Mouse (Mus musculus) induced T-regulatory cell, adult 2 months (primary cell): ENCODE measurements around the gene Ctsf.
"Not testable (repeated sequence)": the region's sequence is repeated elsewhere in the genome, so short reads cannot be mapped to it uniquely, and the experiment has no call there.

Experiments used
- DNase-seq: peaks from one replicate; pipeline ENCODE4 v3.0.0-alpha.2; 2012; ENCODE audit warnings: low read depth

The Ctsf gene

DNA sequence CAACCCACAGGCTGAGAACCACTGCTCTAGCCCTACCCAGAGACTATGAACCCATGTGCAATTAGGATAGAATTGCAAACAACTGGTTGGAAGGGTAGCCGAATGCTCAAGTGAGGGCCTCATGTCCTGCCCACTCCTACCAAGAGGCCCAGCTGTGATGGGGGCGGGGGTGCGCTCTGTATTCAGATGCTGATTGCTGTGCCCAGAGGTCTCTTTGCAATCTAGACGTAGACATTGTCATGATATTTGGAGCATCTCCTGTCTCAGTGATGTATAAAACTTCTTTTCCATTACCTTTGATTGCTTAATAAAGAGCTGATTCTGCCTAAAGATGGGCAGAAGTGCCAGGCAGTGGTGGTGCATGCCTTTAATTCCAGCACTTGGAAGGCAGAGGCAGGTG lies 5.1 kb upstream of the Ctsf start:
- no peak for DNase-seq

- DNase-seq, result no peak
Observed at GRCm38 (mm10) chr19:4850281-4850680, 4.6 kb upstream of the Ctsf start.

GRCm38 (mm10) chr19:4855470-4855820 lies 515 bp downstream of the Ctsf start:
- no peak for DNase-seq

DNA sequence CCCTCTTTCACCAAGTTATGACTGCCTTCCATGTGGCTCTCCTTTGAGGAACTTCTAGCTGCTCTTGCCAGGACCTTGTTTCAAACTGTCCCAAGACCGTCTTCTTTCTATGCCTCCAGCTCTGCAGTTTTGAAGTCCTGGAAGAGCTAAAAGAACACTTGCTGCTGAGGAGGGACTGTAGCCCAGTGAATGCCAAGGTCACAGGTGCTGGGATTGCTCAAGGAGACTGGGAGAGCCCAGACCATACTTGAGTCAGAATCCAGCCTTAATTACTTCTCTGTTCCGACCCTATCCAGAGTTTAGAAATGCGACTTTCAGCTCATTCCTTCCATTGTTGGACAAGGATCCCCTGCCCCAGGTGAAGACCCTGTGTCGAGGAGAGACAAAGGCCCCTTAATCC lies 1.0 kb downstream of the Ctsf start:
- DNase-seq, result no peak

- no peak for DNase-seq
Observed at GRCm38 (mm10) chr19:4859081-4859480, 4.2 kb downstream of the Ctsf start.

DNA sequence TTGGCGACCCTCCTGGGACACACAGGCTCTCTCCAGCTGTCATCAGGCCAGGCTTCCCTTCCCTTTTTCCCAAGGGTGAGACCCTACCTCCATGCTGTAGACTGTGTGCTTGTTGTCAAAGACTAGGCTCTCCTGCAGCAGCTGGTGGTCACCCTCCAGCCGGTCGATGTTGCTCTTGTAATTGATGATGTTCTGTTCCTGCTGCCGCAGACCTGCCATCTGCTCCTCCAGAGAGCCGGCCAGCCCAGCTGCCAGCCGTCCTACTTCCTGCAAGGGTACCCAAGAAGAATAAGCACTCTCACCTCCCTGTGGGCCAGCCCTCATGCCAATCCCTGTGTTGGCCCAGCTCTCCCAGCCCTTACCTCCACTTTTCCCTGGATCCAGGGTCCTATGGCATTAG lies 8.1 kb downstream of the Ctsf start:
- DNase-seq, result no peak

DNA sequence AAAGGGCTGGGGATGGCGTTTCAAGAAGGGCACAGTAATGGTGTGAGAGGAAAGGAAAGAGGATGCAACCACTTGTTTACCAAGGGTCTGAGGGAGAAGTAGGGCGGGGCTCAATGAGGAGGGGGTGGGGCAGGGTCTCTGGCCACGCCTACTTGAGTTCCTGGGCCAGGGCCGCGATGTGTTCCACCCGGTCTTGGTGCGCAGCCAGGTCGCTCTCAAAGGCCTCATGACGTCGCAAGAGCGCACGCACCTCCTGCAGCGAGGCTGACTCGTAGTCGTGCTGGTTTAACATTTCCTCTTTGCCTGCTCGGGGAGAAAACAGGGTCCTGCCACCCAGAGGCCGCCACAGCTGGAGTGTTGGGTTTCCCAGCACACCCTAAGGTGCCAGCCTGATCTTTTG lies 10.2 kb downstream of the Ctsf start:
- DNase-seq, result peak; percentile 62

- not testable (repeated sequence) for DNase-seq
Observed at GRCm38 (mm10) chr19:4874613-4875012, 19.7 kb downstream of the Ctsf start.

DNA sequence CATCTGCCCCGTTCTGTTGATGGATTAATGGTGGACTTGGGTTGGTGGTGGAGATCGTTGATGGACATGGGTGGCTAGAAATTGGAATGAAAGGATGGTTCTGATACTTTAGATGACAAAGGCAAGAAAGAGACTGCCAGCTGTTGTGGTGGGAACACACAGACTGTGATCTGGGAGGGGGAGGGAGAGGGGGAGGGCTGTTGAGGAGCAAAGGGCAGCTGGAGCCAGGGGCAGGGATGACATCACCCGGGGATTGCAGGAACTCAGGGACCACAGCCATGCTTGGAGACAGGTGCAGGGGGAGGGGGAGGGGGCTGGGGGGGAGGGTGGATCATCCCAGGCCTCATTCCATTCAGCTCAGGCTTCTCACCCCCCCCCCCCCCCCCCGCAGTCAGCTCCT lies 21.3 kb downstream of the Ctsf start:
- DNase-seq, result no peak

GRCm38 (mm10) chr19:4876755-4877154 lies 21.8 kb downstream of the Ctsf start:
- DNase-seq, result no peak

- no peak for DNase-seq
Observed at GRCm38 (mm10) chr19:4877785-4878184, 22.9 kb downstream of the Ctsf start, which contains the start of gene Actn3. TSS of gene Actn3 (minus strand) at chr19:4877909.

GRCm38 (mm10) chr19:4878405-4879323 lies 23.7 kb downstream of the Ctsf start, which contains the start of gene Zdhhc24:
TSS of gene Zdhhc24 (plus strand) at chr19:4878668.
- DNase-seq, result peak; percentile 97

DNA sequence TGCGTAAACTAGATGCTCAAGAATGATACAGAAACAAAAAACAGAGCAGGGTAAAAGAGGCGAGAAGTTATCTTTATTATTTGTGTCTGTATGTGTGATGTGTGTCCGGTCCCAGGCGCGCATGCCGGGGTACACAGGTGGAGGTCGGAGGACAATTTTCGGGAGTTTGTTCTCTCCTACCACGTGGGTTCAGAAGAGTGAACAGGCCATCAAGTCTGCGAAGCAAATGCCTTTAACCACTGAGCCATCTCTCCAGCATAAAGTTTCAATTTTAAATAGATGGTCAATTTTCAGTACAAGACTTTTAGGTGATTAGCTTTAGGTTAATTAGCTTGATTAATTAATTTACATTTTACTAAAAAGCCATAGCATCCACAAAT lies 24.4 kb downstream of the Ctsf start:
- no peak for DNase-seq

DNA sequence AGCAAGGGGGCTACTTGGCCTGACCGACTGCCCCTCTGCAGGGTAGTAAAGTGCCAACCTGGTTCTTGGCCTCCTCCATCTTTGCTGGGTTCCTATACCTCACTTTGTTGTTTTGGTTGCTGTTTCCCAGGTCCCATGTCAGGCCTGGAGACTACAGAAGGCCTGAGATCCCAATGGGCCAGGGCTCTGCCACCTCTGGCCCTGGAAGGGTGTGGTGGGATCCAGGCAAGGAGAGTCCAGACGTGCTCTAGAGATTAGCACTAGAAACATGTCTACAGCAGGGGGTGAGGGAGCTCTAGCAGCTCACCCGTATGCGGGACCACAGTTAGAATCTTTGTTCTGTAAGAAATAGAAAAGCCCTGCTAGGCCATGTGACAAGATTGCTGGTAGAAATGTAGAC lies 29.0 kb downstream of the Ctsf start:
- DNase-seq, result no peak

GRCm38 (mm10) chr19:4889791-4890190 lies 34.9 kb downstream of the Ctsf start:
- no peak for DNase-seq

- no peak for DNase-seq
Observed at GRCm38 (mm10) chr19:4891798-4892197, 36.9 kb downstream of the Ctsf start.

- no peak for DNase-seq
Observed at GRCm38 (mm10) chr19:4896780-4897520, 42.0 kb downstream of the Ctsf start.

DNA sequence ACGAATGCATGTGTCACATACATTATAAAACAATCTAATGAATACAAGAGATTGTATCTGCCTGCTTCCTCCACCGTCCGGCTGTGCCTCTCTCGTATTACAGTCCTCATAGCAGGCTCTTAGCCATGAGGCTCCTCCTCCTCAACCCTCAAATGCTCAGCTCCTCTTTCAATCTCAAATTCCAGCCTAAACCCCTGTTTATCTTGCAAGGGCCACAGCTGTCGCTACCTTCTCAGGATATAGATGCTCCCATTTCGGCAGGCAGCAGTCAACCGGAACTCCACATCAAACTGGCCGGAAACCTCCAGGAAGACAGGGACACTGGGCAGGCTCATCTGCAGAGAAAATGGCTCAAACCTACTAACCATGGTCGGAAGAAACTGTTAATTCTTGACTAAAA lies 44.0 kb downstream of the Ctsf start:
- no peak for DNase-seq

GRCm38 (mm10) chr19:4899888-4900287 lies 45.0 kb downstream of the Ctsf start:
- DNase-seq, result no peak

DNA sequence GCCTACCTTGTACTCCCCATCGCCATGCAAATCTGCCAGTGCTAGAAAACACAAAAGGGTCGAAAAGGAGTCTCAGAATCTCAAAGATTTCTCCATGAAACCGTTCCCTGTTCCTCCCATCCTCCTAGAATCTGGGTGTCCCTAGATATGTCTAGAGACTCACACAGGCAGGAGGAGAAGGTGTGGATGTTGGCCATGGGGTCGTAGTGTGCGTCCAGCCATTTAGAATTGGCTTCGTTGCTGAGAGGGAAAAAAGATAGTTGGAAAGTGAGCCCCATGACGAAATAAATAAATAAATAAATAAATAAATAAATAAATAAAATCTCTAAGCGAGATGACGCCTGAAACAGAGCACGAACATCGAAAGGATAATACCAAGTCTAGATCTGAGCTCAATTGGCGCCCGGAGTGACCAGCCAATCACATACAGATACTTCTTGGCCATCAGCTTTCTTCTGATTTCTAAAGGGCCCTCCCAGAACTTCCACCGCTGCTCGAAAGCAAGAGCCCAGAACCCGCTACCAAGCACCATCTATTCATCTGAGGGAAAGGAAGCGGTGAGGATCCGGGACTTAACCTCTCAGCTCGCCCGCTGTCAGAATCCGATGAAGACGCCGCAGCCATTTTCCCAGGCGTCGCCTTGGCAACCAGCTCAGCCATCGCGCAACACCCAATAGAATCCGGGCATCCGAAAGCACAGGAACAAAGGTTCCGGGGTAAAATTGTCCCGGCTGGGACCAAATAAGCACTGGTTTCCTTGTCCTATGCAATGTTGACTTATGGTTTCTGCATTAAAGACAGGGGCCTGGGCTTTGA lies 51.3 kb downstream of the Ctsf start, which contains the start of gene Bbs1:
Bbs1 (minus strand) TSS at position 650 of the 816 bp plus-strand sequence.
- peak; percentile 91 for DNase-seq

DNA sequence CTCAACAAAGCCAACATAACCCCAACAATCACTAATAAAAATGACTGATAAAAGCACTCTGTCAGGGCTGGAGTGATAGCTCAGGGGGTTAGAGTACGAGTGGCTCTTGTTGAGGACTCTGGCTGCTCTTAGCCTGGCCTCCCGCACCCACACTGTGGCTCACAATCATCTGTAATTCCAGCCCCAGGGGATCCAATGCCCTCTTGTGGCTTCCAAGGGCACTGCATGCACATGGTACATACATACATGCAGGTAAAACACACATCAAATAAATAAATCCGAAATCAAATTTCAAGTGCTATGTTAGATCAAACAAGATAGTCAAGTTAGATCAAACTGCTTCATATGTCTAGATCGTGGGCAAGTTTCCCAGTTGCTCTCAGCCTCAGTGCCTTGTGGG lies 53.2 kb downstream of the Ctsf start:
- DNase-seq, result peak; percentile 66

DNA sequence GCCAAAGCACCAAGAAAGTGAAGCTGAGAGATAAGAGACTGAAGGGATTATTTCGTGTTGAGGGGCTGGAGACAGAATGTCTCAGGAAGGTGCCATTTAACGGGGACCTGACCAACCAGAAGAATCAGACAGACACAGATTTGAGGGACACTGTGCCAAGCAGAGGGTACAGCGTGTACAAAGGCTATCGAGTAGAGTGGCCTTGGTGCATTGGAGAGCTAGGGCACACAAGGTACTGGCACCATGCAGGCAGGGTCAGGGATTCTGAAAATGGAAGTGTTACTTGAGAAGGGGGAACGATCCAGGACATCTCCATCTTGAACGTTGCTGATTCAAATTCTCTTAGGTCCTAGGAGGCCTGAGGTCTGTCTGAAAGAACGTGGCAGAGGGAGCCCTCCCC lies 54.4 kb downstream of the Ctsf start:
- DNase-seq, result no peak
